Mouse (Mus musculus): ENCODE results near the gene Zfp541.

DNA sequence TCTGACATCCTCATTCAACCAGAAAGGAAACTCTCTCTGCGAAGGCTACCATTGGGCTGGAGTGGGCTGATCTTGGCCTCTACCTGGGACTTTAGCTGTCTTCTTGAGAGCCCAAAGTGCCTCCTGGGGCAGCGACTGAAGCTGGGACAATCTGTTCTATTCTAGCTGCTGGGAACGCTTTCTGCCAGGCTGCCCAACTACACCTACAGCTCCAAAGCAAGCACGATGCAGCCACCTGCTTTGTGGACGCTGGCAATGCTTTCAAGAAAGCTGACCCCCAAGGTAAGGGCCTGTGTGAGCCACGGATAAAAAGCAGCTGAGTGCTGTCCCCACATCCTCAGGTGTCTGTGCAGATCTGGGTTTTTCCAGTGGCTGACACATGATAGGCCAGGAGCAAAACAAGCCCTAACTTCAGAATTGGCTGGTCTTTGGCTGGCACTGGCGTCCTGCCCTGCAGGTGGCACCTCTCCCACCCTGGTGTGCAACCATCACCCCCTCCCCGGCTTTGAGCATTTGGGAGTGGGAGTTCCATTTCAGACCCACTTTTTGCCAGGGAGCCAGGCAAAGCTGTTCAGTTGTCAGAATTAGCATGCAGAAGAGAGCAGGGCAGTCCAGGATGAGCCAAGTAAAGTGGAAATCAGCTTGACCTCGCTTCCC lies 47.4 kb downstream of the Zfp541 start:
- TF ChIP-seq EP300 (IDR thresholded peaks at IDR 0.05; ENCODE audit: low read depth) (no peak), CTCF (IDR thresholded peaks at IDR 0.05; ENCODE audit: low read depth) (no peak)
